Mouse (Mus musculus) gastrocnemius, postnatal 36 days (tissue): ENCODE data around the gene Wipf1. TPM values are rescaled to one million over a fixed set of nuclear protein-coding genes. Genes with fewer than 3 reads are reported as not detected.
A peak's percentile ranks its signal among the peaks of the same experiment; 100 is the strongest.
"Not testable (repeated sequence)": the region's sequence is repeated elsewhere in the genome, so short reads cannot be mapped to it uniquely, and the experiment has no call there.

Experiments used
- DNase-seq, 2 experiments: peaks; one replicate each; pipeline ENCODE4 v3.0.0; 2022
- intact Hi-C: fragments of 180-260 bp; cut with DNase I; formaldehyde crosslinking; loops from one replicate; pipeline ENCODE4 v1.15.1; 2025
- long read RNA-seq, 2 experiments: library from polyadenylated mRNA; stranded (forward); transcript quantifications; one replicate each; pipeline ENCODE4 v2.0.0; 2021
- total RNA-seq, 2 experiments: library from RNA; stranded (reverse); gene quantifications; 2 replicates each; pipeline ENCODE4 v1.2.3; 2021

Gene Wipf1
- total RNA-seq, result 1 to 10 TPM; 9.7 to 9.8 TPM
- long read RNA-seq, experiment 1, full-length matches to known transcripts, result 1 of 5 reads
- long read RNA-seq, experiment 1, partial matches to known transcripts, result 2 of 5 reads
- long read RNA-seq, experiment 1, other reads (novel, unspliced or antisense), result 2 of 5 reads
- long read RNA-seq, experiment 2, full-length matches to known transcripts, result 2 of 4 reads
- long read RNA-seq, experiment 2, partial matches to known transcripts, result 0 of 4 reads
- long read RNA-seq, experiment 2, other reads (novel, unspliced or antisense), result 2 of 4 reads

GRCm38 (mm10) chr2:73529356-73530330 is at the start of gene Wipf1:
Wipf1 (minus strand) TSS chr2:73529734.
- intact Hi-C loops, result no loop called here
- DNase-seq, result peak; percentile 83 to 87

GRCm38 (mm10) chr2:73579168-73579567 is 49.6 kb upstream of the Wipf1 start:
- no peak for DNase-seq
- intact Hi-C loops, result no loop called here

- intact Hi-C loops, result no loop called here
- DNase-seq, result no peak
Measured at GRCm38 (mm10) chr2:73574418-73574817, 44.9 kb upstream of the Wipf1 start.

DNA sequence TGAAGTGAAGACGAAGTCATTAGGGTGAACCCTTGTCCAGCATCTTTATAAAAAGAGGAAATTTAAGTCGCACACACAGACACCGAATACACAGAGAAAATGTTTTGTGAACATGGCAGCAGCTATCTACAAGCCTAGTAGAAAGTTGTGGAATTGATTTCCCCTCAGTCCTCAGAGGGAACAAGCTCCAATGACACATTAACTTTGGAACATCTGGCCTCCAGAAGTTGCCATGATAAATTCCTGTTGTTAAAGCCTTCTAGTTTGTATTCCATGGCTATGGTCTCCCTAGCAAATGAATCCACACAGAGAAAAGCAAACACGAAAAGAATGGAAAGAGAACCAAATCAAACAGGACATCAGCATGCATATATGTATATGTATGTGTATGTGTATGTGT is 44.0 kb upstream of the Wipf1 start:
- DNase-seq, result no peak
- intact Hi-C loops, result no loop called here

DNA sequence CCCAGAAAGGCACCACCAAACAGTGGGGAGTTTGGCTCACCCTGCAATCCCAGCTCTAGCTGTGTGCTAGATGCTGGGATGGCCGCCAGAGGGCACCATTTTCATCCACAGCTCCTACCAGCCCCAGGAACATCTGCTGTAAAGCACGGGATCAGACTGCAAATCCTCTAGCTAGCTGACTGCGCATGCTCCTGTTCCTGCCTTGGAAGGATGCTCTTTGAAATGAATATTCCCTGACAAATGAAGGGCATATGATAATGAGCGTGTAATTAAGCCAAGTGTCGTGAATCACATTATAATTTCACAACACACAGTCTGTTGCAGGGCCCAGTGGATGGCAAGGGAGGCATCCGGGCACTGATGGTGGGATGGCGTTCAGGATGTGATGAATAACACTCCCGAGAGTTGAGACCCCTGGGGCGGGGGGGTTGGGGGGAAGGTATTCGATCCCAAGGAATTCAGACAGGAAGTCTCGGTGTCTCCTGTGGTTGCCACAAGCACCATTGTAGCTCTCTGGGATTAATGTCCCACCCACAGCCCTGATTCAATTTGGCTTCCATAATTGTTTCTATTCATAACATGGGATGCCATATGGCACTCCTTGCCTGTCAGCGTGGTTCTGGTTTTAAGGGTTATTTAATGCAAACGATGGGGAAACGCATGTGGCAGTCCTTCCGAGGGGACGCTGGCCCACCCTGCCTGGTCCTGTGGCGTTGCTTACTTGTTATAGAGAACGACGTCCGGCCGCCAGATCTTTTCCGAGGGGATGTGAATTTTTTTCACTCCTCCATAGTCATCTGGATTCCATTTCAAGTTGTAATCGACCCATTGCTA is 43.2 kb upstream of the Wipf1 start:
- intact Hi-C loops, result no loop called here

DNA sequence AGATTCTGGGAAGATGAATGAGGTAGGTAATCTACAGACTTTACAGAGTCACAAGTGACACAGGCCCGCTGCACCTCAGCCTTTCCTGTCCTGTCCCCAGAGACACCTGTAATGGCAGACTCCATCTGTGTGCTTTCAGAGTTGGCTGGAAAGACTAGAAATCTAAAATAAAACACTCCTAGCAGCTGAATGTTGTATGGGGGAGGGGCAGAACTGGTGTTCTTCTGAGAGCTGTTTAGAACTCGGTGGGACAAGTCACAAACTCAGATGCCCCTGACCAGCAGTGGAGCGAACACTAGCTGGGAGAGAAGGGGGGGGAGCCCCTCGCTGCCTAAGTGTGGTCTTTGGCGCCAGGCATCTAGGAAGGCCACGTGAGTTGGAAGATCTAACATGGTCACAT is 42.4 kb upstream of the Wipf1 start:
- intact Hi-C loops, result no loop called here
- no peak for DNase-seq

More for the DNA sequence above, 43.2 kb upstream of the Wipf1 start:
- peak; percentile 42 to 45 for DNase-seq

DNA sequence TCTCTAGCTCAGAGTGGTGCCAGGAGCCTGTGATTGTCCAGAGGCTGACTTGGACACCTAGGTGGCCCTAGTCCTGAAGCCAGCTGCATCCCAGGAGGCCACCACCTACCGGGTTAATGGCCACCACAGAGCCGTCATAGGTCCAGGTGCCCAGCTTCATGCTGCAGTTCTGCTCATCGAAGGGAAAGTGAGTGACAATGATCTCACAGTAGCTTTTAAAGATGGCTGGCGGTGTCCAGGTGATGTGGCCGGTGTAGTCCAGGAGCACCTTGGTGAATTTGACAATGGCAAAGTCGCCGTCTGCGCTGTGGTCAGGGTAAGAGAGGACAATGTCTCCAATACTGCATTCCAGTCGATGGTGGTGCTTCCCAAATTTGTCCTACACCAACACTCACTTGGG is 41.8 kb upstream of the Wipf1 start:
- no peak for DNase-seq
- intact Hi-C loops, result no loop called here

DNA sequence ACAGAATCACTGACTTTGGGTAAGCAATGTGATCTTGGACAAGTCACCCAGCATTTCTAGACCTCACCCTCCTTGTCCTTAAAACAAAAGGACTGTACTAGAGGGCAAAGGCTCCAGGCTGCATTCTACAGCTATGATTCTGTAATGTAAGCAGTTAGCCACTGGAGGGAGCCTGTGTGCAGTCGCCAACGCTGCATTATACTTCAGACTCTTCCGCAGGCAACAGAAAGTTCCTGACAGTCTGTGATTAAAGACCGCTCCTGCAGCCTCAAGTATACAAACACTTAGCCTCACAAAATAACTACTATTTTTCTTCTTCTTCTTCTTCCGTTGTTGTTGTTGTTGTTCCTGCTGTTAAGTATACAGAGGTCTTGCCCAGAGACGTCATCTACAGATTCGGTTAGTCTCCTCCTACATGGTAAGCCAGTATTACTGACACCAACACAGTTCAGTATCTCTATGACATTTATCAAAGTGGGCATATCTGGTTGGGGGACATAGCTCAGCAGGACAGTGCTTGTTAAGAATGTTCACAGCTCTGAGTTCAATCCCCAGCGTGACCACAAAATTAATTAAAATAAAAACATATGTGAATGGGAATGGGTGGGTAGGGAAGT is 37.6 kb upstream of the Wipf1 start:
- no peak for DNase-seq
- intact Hi-C loops, result no loop called here

DNA sequence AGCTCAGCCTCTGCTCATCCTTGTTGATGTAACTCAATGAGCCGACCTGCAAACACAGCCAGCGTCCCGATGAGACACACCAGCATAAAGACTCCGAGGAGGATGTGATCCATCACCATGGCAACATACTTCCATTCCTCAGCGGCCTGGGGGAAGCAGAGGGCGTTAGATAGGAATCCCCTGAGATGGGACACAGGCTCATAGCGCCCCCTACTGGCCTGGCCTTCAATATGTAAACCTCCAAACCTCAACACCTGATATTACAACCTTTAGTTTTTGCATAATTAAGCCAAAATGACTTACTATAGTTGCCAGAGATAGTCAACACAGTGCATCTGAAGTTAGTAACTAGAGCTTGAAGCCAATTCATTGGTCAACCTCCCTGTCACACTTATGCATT is 36.6 kb upstream of the Wipf1 start:
- intact Hi-C loops, result no loop called here
- no peak for DNase-seq

GRCm38 (mm10) chr2:73563690-73564089 is 34.2 kb upstream of the Wipf1 start:
- DNase-seq, result no peak
- intact Hi-C loops, result no loop called here

DNA sequence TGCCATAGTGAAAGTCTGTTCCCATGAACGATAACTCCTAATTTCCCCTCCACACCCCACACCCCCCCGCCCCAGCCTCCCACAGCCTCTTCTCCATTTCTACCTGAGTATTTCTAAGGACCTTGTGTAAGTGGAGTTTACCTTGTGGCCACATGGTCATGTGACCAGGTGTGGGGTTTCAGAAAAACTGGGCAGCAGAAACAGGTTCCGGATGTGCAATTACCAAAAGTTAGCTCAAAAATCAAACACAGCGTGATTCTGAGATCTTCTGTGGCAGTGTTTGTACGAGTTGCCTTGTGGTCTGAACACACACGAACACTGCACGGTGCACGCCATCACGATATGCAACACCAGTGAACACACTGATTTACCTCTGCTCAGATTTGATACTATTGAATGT is 33.1 kb upstream of the Wipf1 start:
- intact Hi-C loops, result no loop called here
- DNase-seq, result no peak

DNA sequence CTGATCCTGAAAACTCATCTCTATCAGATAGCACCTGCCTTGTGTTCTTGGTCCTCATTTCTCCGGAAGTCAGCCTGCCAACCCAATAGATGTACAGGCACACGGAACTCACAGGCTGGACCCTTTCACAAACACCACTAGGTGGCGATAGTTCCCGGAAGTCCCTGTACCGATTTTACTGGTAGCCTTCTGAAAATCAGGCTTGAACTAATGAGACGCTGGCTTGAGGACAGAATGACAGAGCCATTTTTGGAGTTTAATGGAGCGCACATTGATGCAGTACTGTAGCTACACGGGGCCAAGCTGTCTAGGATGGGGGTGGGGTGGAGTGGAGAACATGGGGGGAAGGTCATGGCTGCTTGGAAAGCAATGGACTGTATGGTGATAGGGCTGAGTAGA is 32.1 kb upstream of the Wipf1 start:
- intact Hi-C loops, result no loop called here
- DNase-seq, result no peak

GRCm38 (mm10) chr2:73560899-73561664 is 31.5 kb upstream of the Wipf1 start:
- intact Hi-C loops, result no loop called here
- no peak for DNase-seq

DNA sequence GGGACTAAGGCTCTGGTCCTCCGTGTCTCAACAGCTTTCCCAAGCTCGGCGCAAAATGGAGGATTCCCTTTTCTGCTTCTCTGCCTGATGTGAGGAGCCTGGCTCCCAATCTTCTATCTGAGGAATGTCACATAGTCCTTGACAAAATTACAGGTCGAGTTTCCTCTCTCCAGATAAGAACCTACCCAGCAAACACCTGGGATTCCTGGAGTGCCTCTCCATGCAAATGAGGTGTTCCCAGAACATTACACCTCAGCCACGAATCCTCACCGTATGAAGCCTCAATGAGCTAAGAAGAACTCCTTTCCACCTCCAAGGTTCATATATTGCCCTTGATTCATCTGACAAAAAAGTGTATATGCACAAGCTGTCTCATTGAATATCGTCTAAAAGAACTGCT is 30.9 kb upstream of the Wipf1 start:
- no peak for DNase-seq
- intact Hi-C loops, result no loop called here

DNA sequence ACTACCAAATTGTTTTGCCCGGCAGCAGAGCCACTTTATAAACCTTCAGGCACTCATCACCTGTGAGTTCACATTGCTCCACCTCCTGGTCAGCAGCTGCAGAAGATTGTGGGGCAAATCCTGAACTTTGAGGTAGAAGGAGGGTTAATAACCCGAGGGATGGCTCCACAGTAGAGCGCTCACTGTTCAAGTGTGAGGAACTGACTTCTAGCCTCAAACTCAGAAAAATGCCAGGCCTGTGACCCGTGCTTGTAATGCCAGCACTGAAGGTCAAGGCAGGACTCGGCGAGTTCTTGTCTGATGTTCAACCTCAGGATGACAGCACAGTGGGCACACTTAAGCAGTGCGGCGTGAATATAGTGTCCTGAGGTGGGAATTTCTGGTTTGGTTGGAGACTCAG is 28.4 kb upstream of the Wipf1 start:
- DNase-seq, result no peak
- intact Hi-C loops, result loop anchor here (1.0 kb wide), 1 partner anchor 14 kb away; no protein-coding TSS in a partner anchor

- intact Hi-C loops, DNase-seq: not testable (repeated sequence)
Measured at GRCm38 (mm10) chr2:73557061-73557460, 27.5 kb upstream of the Wipf1 start.

DNA sequence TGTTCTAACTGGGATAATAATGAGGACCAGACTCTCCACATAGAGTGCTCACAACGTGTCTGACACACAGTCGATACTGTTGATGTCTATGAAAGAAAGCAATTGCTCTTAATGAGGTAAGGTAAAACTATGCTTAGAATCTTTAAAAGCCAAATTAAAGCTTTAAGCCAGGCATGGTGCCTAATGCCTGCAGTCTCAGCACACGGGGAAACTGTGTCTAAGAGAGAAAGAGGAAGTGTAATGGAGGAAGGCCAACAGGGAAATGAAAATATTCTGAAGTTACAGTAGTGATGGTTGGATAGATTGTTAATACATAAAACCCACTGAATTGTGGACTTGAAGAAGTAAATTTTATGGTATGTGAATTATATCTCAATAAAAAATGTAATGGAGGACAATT is 24.9 kb upstream of the Wipf1 start:
- intact Hi-C loops, result no loop called here
- no peak for DNase-seq

DNA sequence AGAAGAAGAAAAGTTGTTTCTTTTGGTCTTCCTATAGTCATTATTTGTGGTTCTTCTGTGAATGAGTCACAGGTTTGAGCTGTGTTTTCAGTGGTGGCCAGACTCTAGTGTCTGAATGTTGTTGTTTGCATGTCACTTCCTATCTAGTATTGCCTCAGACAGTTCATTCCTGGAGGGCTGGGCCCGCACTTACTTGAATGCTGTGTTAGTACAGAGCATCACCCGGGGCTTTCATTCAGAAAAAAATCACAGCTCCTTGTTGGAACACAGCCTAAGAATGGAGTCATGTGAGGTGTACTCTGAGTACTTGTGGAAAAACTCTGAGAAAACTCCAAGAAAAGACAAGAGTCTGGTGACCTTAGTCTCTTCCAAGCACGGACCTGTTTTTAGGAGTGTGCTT is 23.4 kb upstream of the Wipf1 start:
- intact Hi-C loops, result no loop called here
- DNase-seq, result no peak

DNA sequence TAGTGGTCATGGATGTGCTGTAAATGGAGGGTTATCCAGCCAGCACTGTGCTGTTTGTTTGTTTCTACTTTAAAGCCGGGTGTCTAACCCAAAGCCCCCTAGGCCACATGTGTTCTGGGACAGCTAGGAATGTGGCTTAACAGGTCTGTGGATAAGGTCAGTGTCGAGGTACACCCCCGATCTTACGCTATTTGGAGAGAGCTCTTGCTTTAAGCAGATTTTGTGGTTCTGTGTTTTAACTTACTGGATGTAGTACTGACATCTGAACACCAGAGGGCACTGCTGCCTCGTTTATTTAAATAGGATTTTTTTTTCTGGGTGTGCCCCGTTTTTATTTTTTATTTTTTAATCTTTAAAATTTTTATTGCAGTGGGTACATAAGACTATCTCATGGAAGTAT is 21.2 kb upstream of the Wipf1 start:
- no peak for DNase-seq
- intact Hi-C loops, result no loop called here

DNA sequence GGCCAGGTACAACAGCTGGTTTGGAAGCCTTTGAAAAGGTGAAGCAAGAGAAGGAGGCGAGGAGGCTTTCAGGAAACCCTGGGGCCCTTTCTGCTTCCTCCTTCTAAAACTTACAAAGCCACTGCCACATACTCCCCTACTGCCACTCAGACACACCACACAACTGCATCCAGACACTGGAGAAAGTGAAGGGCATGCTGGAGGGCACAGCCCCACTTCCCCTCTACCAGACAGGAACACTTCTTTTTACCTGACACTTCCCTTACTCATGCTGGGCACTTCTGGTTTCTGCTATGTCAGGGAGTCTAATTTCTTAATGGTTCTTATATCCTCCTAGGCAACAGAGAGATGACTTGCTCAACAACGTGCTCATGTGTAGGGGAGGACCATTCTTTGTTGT is 19.0 kb upstream of the Wipf1 start:
- intact Hi-C loops, result no loop called here
- no peak for DNase-seq
